Mouse (Mus musculus) hindbrain, postnatal 0 days (tissue): ENCODE measurements around the gene Gm9040. TPM values are rescaled to one million over a fixed set of nuclear protein-coding genes. Genes with fewer than 3 reads are reported as not detected.
"Not testable (repeated sequence)": the region's sequence is repeated elsewhere in the genome, so short reads cannot be mapped to it uniquely, and the experiment has no call there.

Source experiments
- ATAC-seq: fragments of 200-750 bp; cut with Nextera tagmentation; 2 replicates; pipeline ENCODE4 v1.8.0; 2017; ENCODE audit warnings: mild to moderate bottlenecking, moderate TSS enrichment, moderate library complexity
- DNase-seq: peaks from one replicate; pipeline ENCODE4 v3.0.0-alpha.2; 2015; ENCODE audit warnings: low spot score
- H3K27ac ChIP-seq: fragments of 300-500 bp; sonication (generic); 2 replicates; pipeline ENCODE4 v1.5.1; 2014; ENCODE audit warnings: mild to moderate bottlenecking
- H3K27me3 ChIP-seq: fragments of 300-500 bp; sonication (generic); 2 replicates; pipeline ENCODE4 v1.6.1; 2014; ENCODE audit warnings: low read length, mixed read lengths; ENCODE audit not compliant: insufficient read depth
- H3K36me3 ChIP-seq: fragments of 300-500 bp; sonication (generic); 2 replicates; pipeline ENCODE4 v1.6.1; 2014; ENCODE audit warnings: low read length, mixed read lengths; ENCODE audit not compliant: insufficient read depth
- H3K4me1 ChIP-seq: fragments of 300-500 bp; sonication (generic); 2 replicates; pipeline ENCODE4 v1.6.1; 2014; ENCODE audit warnings: antibody characterized with exemption, low read length, mixed read lengths; ENCODE audit not compliant: insufficient read depth
- H3K4me2 ChIP-seq: fragments of 300-500 bp; sonication (generic); 2 replicates; pipeline ENCODE4 v1.6.1; 2014; ENCODE audit warnings: low read depth, mild to moderate bottlenecking, low read length, moderate library complexity, mixed read lengths
- H3K4me3 ChIP-seq: fragments of 300-500 bp; sonication (generic); 2 replicates; pipeline ENCODE4 v1.5.1; 2014; ENCODE audit warnings: low read length
- H3K9ac ChIP-seq: fragments of 300-500 bp; sonication (generic); replicated peaks from 2 replicates; pipeline ENCODE4 v1.6.1; 2014; ENCODE audit warnings: mild to moderate bottlenecking, low read length, moderate library complexity, mixed read lengths
- H3K9me3 ChIP-seq: fragments of 300-500 bp; sonication (generic); 2 replicates; pipeline ENCODE4 v1.6.1; 2016; ENCODE audit warnings: low read length, mixed read lengths
- CTCF ChIP-seq: IDR thresholded peaks from 2 replicates; pipeline ENCODE4 v1.5.1; 2016; ENCODE audit warnings: antibody characterized with exemption, control low read depth, low read depth
- WGBS: fragments of 180-500 bp; shearing (Covaris S2); extraction: QIAGEN DNeasy Blood & Tissue Kit; methylation state at CpG from one replicate; pipeline ENCODE4 v1.1.7; 2014; 5-methylcytosine and 5-hydroxymethylcytosine counted together
- polyA plus RNA-seq: library from polyadenylated mRNA; unstranded; fragments of >200 nt; fragmentation: Nextera tagmentation; extraction: Ambion mirVana; gene quantifications from 2 replicates; pipeline ENCODE4 v1.2.1, GENCODE M21; 2015
- total RNA-seq: library from RNA; depleted of rRNA; stranded (reverse); fragments of >200 nt; gene quantifications from 2 replicates; pipeline ENCODE4 v1.2.3, GENCODE M21; 2014; rRNA removed

Gm9040 gene
- total and polyA plus RNA-seq, 2 experiments from 2014 or later = not detected

- Histone ChIP-seq H3K9ac (no peak overlapping the region), H3K27me3 (no peaks in the 10 kb centered on the region), H3K4me3 (no peak overlapping the region), H3K4me2 (no peak overlapping the region), H3K36me3 (no peaks in the 10 kb centered on the region), H3K4me1 (no peaks in the 10 kb centered on the region), H3K27ac (no peak overlapping the region), H3K9me3 (no peaks in the 10 kb centered on the region)
- no peak for TF ChIP-seq CTCF
- DNase-seq = no peak
- ATAC-seq = no peak
- WGBS = 80% methylated on average over 8 of the region's 8 CpGs
Measured at GRCm38 (mm10) chr10:118319024-118319423, 7.7 kb downstream of the Gm9040 start.

DNA sequence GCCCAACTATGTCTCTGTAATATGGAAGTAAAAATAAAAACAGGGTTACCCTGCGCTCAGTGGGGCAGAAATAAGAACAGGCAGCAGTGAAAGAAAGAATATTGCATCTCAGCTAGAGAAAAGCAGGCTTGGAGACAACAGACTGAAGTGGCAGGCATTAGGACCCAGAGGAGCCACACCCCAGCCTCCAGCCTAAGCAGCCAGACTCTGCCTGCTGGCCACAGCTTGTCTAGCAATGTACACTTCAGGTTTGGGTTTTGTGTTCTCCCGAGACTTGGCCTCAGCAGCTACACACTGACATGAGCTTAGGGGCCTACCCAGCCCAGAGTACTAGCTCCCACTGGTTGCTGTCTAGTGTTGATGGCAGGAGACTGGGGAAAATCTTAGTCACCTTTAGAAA is 24.6 kb downstream of the Gm9040 start:
- H3K9me3 ChIP-seq, H3K36me3 ChIP-seq, H3K27me3 ChIP-seq, H3K9ac ChIP-seq, H3K4me3 ChIP-seq, H3K27ac ChIP-seq, H3K4me2 ChIP-seq, H3K4me1 ChIP-seq, ATAC-seq, DNase-seq: not testable (repeated sequence)
- 51% methylated on average over 2 of the region's 2 CpGs for WGBS

GRCm38 (mm10) chr10:118294938-118295337 is 31.8 kb downstream of the Gm9040 start, which contains the start of gene Iltifb:
Gene Iltifb, minus strand, starts transcription at chr10:118295038.
- Histone ChIP-seq H3K9ac (no peak within 1 kb of the TSS), H3K4me3 (no peak within 1 kb of the TSS), H3K27me3 (no peaks in the 10 kb centered on the region), H3K4me1 (no peaks in the 10 kb centered on the region), H3K36me3 (no peaks in the 10 kb centered on the region), H3K4me2 (no peak within 1 kb of the TSS), H3K27ac (no peak within 1 kb of the TSS), H3K9me3 (no peaks in the 10 kb centered on the region)
- ATAC-seq = no peak
- no peak for DNase-seq
- 95% methylated on average over 6 of the region's 6 CpGs for WGBS
- no peak for TF ChIP-seq CTCF

DNA sequence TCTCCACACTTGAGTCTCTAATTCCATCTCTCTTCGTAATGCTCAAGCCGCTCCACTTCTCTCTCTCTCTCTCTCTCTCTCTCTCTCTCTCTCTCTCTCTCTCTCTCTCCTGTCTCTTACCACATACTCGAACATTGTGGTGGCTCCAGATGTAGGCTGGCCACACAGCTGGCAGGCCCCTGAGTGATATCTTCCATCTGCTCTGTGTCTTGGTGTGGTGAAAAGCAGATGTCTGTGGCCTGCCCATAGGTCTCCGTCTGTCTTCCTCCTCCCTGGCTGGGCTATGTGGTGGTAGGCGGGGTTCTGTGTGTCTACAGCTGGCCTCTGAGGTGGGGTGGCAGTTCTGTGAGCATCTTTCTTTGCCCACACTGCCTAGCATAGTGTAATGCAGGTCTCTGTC is 43.8 kb downstream of the Gm9040 start:
- H3K9me3 ChIP-seq, H3K27me3 ChIP-seq, H3K4me2 ChIP-seq, H3K4me1 ChIP-seq, ATAC-seq, H3K4me3 ChIP-seq, H3K36me3 ChIP-seq, H3K9ac ChIP-seq, H3K27ac ChIP-seq, DNase-seq: not testable (repeated sequence)
- 83% methylated on average over 3 of the region's 5 CpGs for WGBS

GRCm38 (mm10) chr10:118282565-118282964 is 44.2 kb downstream of the Gm9040 start:
- not testable (repeated sequence) for H3K4me3 ChIP-seq, H3K27ac ChIP-seq, H3K9ac ChIP-seq, H3K4me2 ChIP-seq, H3K4me1 ChIP-seq, H3K36me3 ChIP-seq, H3K27me3 ChIP-seq, DNase-seq, H3K9me3 ChIP-seq
- WGBS = 78% methylated on average over 6 of the region's 7 CpGs
- ATAC-seq = 0 out of 2 replicates have a peak, but pooled peaks have one; percentile 15

DNA sequence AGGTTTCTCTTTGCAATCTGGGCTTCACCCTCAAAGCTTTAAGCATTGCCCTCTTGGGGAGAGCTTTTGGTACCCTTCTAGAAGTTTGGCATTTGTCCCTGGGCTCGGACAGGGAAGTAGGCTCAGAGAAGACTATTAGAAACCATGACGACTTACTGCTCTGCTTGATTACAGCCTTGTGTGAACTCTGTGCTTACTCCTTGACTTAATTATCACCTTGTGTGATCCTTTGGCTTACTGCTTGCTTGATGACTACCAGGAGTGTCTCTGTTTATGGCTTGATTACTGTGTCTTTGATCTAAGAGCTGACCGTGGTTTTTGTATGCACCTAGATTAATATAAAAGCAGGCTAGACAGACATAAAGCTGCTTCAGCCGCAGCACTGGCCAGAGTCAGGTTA is 48.7 kb downstream of the Gm9040 start:
- H3K9ac ChIP-seq, DNase-seq, H3K4me3 ChIP-seq, H3K4me1 ChIP-seq, H3K36me3 ChIP-seq, H3K27ac ChIP-seq, ATAC-seq, H3K4me2 ChIP-seq, H3K9me3 ChIP-seq, H3K27me3 ChIP-seq: not testable (repeated sequence)
- WGBS = no CpG with 5 or more reads among the region's 4 CpGs

Other genes starting within 250 kb of the Gm9040 start
- gene Mdm1, start 185.2 kb downstream of the Gm9040 start, total RNA-seq = 26.4 and 31.0 TPM in 2 replicates
- gene Mdm1, start 185.2 kb downstream of the Gm9040 start, polyA plus RNA-seq = 23.0 and 25.1 TPM in 2 replicates
- not detected in 2 replicates for gene Il22, start 122.0 kb downstream of the Gm9040 start, total RNA-seq
- gene Il22, start 122.0 kb downstream of the Gm9040 start, polyA plus RNA-seq = 2.0 and 2.9 TPM in 2 replicates
- gene Gm32717, start 86.2 kb downstream of the Gm9040 start, total RNA-seq = 0.05 and 0.18 TPM in 2 replicates
- 0.10 TPM in 1 of 2 replicates, not detected in the other for gene Gm32717, start 86.2 kb downstream of the Gm9040 start, polyA plus RNA-seq
- gene Gm32802, start 68.3 kb downstream of the Gm9040 start, total RNA-seq = 0.05 and 0.18 TPM in 2 replicates
- 0.10 TPM in 1 of 2 replicates, not detected in the other for gene Gm32802, start 68.3 kb downstream of the Gm9040 start, polyA plus RNA-seq
- gene Iltifb, start 31.9 kb downstream of the Gm9040 start, total RNA-seq = 0.22 TPM in 1 of 2 replicates, not detected in the other
- gene Iltifb, start 31.9 kb downstream of the Gm9040 start, polyA plus RNA-seq = 6.5 and 6.6 TPM in 2 replicates
- gene Gm9044, start 5.4 kb upstream of the Gm9040 start, total RNA-seq = not detected in 2 replicates
- not detected in 2 replicates for gene Gm9044, start 5.4 kb upstream of the Gm9040 start, polyA plus RNA-seq
- not detected in 2 replicates for gene Gm9045, start 10.9 kb upstream of the Gm9040 start, total RNA-seq
- gene Gm9045, start 10.9 kb upstream of the Gm9040 start, polyA plus RNA-seq = not detected in 2 replicates
- not detected in 2 replicates for gene Gm9046, start 16.3 kb upstream of the Gm9040 start, total RNA-seq
- gene Gm9046, start 16.3 kb upstream of the Gm9040 start, polyA plus RNA-seq = not detected in 2 replicates
- 0.14 TPM in 1 of 2 replicates, not detected in the other for gene Gm9048, start 21.7 kb upstream of the Gm9040 start, total RNA-seq
- not detected in 2 replicates for gene Gm9048, start 21.7 kb upstream of the Gm9040 start, polyA plus RNA-seq
- not detected in 2 replicates for gene Gm9049, start 27.1 kb upstream of the Gm9040 start, total RNA-seq
- gene Gm9049, start 27.1 kb upstream of the Gm9040 start, polyA plus RNA-seq = not detected in 2 replicates
- 0.68 TPM in 1 of 2 replicates, not detected in the other for gene Ifng, start 114.1 kb upstream of the Gm9040 start, total RNA-seq
- not detected in 2 replicates for gene Ifng, start 114.1 kb upstream of the Gm9040 start, polyA plus RNA-seq